Mouse (Mus musculus): ENCODE results near the gene Smarcc1.

Smarcc1 gene

GRCm38 (mm10) chr9:110284075-110284697 lies 166.7 kb downstream of the Smarcc1 start:
- DNase-seq (ENCODE audit: low read depth, low spot score) = no peak

- DNase-seq (ENCODE audit: low read depth, low spot score) = no peak
These were observed 169.9 kb downstream of the Smarcc1 start for GRCm38 (mm10) chr9:110287321-110287924.

Data from mesoderm, embryonic 11.5 days (tissue).